Mouse (Mus musculus): Measurements from ENCODE around the gene 4930595D18Rik. TPM values are rescaled to one million over a fixed set of nuclear protein-coding genes. Genes with fewer than 3 reads are reported as not detected.

4930595D18Rik gene
- polyA plus RNA-seq, 1 experiment from 2014 or later = not detected

GRCm38 (mm10) chr12:111124601-111125260, 59.6 kb downstream of the 4930595D18Rik start:
- Histone ChIP-seq H3K27me3 (no peaks in the 10 kb centered on the region), H3K27ac (replicated peaks) (no peak overlapping the region; the same call in 1 of the 2 replicates)
- ATAC-seq (ENCODE audit: low read depth) = peak; percentile 43; the same call in 1 of the 2 replicates

DNA sequence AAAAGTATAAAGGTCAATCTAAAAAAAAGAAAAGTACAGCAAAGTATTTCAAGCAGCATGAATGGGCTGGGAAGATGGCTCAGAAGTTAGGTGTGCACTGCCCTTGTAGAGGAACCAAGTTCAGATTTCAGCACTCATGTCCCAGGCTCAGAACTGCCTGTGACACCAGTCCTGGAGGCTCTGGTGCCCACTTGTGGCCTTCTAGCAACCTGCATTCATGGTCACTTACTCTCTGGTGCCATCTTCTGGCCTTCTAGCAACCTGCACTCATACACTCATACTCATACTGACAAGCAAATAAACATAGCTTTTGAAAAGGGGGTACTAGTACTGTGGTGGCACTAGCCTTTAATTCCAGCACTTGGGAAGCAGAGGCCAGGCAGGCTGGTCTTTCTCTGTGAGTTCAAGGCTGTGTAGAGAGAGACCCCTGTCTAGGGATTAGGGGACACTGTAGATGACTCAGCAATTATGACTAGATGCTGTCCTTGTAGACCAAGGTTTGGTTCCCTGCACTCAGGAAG, 61.9 kb downstream of the 4930595D18Rik start:
- no peak overlapping the region for H3K27ac ChIP-seq (replicated peaks)
- ATAC-seq (ENCODE audit: low read depth) = no peak
- H3K4me2 ChIP-seq = no peak overlapping the region
- no peak overlapping the region for H3K4me3 ChIP-seq
- no peaks in the 10 kb centered on the region for H3K27me3 ChIP-seq
- H3K9ac ChIP-seq = no peak overlapping the region
- H3K9me3 ChIP-seq = no peaks in the 10 kb centered on the region
- H3K4me1 ChIP-seq (replicated peaks) = peaks cover 11% of the 10 kb centered on the region
- peaks cover 22% of the 10 kb centered on the region for H3K36me3 ChIP-seq

More at GRCm38 (mm10) chr12:111124601-111125260, 59.6 kb downstream of the 4930595D18Rik start:
- 54% methylated on average over 14 of the region's 14 CpGs for WGBS
- Histone ChIP-seq H3K4me2 (no peak overlapping the region), H3K9me3 (no peaks in the 10 kb centered on the region), H3K4me3 (no peak overlapping the region), H3K9ac (no peak overlapping the region), H3K4me1 (replicated peaks) (peaks cover 11% of the 10 kb centered on the region), H3K36me3 (0 out of 2 replicates have a peak, but pooled peaks cover 4% of the 10 kb centered on the region)

DNA sequence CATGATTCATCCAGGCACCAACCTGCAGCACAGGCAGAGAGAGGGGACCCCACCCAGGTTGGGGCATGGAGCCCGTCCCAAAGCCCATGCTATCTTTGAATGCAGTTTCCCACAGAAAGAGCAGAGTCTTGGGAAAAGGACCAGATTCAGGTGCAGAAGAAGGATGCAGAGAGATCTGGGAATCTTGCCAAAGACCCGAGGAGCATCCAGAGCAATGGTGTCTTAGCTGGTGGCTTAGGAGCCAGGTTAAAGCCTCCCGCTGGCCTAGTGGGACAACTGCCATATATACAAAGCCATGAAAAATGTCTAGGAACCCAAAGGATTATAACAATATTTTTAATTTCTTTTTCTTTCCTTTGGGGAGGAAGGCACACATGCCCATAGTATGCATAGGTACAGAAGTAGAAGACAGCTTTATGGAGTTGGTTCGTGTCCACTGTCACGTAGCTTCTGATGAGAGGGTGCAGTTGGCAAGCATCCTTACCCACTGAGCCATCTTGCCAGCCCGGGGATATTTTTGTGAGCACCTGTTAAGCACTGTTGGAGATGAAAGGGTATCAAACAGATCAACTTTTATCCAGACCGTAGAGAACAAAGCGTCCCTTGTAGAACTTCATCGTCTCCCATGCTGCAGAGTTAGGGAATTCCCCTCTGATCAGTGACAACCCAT, 63.2 kb downstream of the 4930595D18Rik start:
- no peak overlapping the region for H3K4me3 ChIP-seq
- peaks cover 11% of the 10 kb centered on the region for H3K4me1 ChIP-seq (replicated peaks)
- H3K9ac ChIP-seq = no peak overlapping the region
- no peak overlapping the region for H3K27ac ChIP-seq (replicated peaks)
- 94% methylated on average over 9 of the region's 9 CpGs for WGBS
- H3K9me3 ChIP-seq = no peaks in the 10 kb centered on the region
- H3K4me2 ChIP-seq = no peak overlapping the region
- no peak for ATAC-seq (ENCODE audit: low read depth)
- peaks cover 35% of the 10 kb centered on the region for H3K36me3 ChIP-seq
- no peaks in the 10 kb centered on the region for H3K27me3 ChIP-seq

DNA sequence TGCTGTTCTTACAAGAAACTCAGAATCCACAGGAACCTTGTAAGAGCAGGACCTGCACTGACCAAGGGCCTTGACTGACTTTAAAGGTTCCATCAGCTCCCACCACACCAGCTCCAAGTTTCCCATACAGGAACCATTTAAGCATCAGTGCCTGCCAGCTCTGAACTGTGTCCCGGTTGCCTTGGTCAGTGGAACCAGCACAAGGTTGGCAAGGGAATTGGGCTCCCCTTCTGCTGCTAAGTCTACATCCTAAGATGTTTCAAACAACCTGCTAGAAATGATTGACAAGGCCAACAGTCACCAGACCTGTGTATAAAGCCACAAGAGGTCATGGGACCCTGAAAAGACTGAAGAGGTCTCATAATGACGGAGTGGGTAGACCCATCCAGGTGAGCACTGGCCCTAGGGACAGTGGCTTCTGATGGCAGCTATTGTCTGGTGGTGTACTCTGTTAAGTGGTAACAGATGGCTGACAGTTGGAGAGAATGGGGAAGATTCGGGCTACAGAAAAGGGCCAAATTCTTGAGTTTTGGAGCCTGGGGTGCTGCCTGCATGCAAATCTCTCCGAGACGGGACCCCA, 64.7 kb downstream of the 4930595D18Rik start:
- no peak for ATAC-seq (ENCODE audit: low read depth)
- peaks cover 3% of the 10 kb centered on the region for H3K4me1 ChIP-seq (replicated peaks)
- no peak overlapping the region for H3K4me2 ChIP-seq
- no peaks in the 10 kb centered on the region for H3K27me3 ChIP-seq
- H3K4me3 ChIP-seq = no peak overlapping the region
- no peaks in the 10 kb centered on the region for H3K9me3 ChIP-seq
- no peak overlapping the region for H3K27ac ChIP-seq (replicated peaks)
- H3K36me3 ChIP-seq = peaks cover 40% of the 10 kb centered on the region
- 92% methylated on average over 5 of the region's 5 CpGs for WGBS
- H3K9ac ChIP-seq = no peak overlapping the region

- 93% methylated on average over 5 of the region's 5 CpGs for WGBS
- Histone ChIP-seq H3K9me3 (no peaks in the 10 kb centered on the region), H3K27ac (replicated peaks) (no peak overlapping the region), H3K4me3 (no peak overlapping the region), H3K4me1 (replicated peaks) (no peaks in the 10 kb centered on the region), H3K9ac (no peak overlapping the region), H3K36me3 (peaks cover 80% of the 10 kb centered on the region), H3K27me3 (no peaks in the 10 kb centered on the region), H3K4me2 (no peak overlapping the region)
- no peak for ATAC-seq (ENCODE audit: low read depth)
These were observed 69.7 kb downstream of the 4930595D18Rik start for GRCm38 (mm10) chr12:111114593-111114992.

DNA sequence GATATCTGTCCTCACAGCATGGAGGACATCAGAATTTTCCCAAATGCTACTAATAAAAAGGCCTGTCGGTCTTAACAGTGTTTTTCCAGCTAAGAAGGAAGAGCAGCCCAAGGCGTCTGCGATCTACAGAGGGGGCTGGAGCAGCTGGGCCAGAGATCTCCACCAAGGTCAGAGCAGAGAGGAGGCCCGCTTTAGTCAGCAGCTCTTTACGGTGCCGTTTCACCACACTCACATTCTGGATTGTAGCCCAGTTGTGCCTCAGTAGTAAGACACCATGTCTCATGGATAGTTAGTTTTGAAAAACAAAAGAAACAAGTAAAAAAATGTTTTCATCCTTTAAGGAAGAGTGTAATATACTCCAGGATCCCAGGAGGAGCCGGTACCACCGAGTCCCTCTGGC, 73.1 kb downstream of the 4930595D18Rik start:
- whole genome bisulfite sequencing = 94% methylated on average over 8 of the region's 8 CpGs
- Histone ChIP-seq H3K9ac (no peak overlapping the region), H3K27me3 (no peaks in the 10 kb centered on the region), H3K4me1 (replicated peaks) (no peaks in the 10 kb centered on the region), H3K27ac (replicated peaks) (no peak overlapping the region), H3K4me3 (no peak overlapping the region), H3K9me3 (no peaks in the 10 kb centered on the region), H3K36me3 (peaks cover 82% of the 10 kb centered on the region), H3K4me2 (no peak overlapping the region)
- no peak for ATAC-seq (ENCODE audit: low read depth)

Other genes with a start within 250 kb of the 4930595D18Rik start
- 7.2 and 7.8 TPM in 2 replicates for gene Ankrd9, start 205.5 kb downstream of the 4930595D18Rik start, polyA plus RNA-seq (2015; fragmentation: Nextera tagmentation; extraction: Ambion mirVana)
- 5.8 and 6.8 TPM in 2 replicates for gene Rcor1, start 145.1 kb downstream of the 4930595D18Rik start, polyA plus RNA-seq (2015; fragmentation: Nextera tagmentation; extraction: Ambion mirVana)
- 15.9 and 17.5 TPM in 2 replicates for gene Traf3, start 18.1 kb downstream of the 4930595D18Rik start, polyA plus RNA-seq (2015; fragmentation: Nextera tagmentation; extraction: Ambion mirVana)
- gene Amn, start 86.6 kb upstream of the 4930595D18Rik start, polyA plus RNA-seq (2015; fragmentation: Nextera tagmentation; extraction: Ambion mirVana) = 5.1 and 5.3 TPM in 2 replicates
- gene Cdc42bpb, start 193.2 kb upstream of the 4930595D18Rik start, polyA plus RNA-seq (2015; fragmentation: Nextera tagmentation; extraction: Ambion mirVana) = 34.0 and 41.4 TPM in 2 replicates
- 1.4 TPM in 1 of 2 replicates, not detected in the other for gene Lbhd2, start 222.3 kb upstream of the 4930595D18Rik start, polyA plus RNA-seq (2015; fragmentation: Nextera tagmentation; extraction: Ambion mirVana)
- 1.1 and 2.3 TPM in 2 replicates for gene Exoc3l4, start 232.5 kb upstream of the 4930595D18Rik start, polyA plus RNA-seq (2015; fragmentation: Nextera tagmentation; extraction: Ambion mirVana)